Mouse (Mus musculus) naive thymus-derived CD4-positive, alpha-beta T cell, adult 2 months (primary cell): ENCODE measurements around the gene Shroom3.

ENCODE experiments used
- DNase-seq: peaks from one replicate; pipeline ENCODE4 v3.0.0-alpha.2; 2011; ENCODE audit warnings: low read depth

The Shroom3 gene

DNA sequence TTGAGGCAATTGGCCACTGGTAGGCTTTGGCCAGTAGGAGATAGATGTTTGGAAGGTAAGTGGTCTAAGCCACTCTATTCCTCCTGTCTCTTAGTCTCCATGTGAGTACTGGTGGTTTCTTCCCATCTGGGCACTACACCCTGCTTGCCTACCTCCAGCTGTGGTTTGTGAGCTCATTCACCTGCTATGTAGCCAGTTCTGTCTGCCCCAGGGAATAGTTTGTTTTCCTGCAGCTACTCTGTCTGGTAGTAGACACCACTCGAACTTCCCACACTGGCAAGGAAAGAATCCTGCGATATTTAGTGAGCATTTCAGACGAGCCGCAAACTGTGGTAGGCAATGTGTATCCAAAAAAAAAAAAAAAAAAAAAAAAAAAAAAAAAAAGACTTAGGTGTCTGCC, 68.3 kb downstream of the Shroom3 start:
- no peak for DNase-seq

DNA sequence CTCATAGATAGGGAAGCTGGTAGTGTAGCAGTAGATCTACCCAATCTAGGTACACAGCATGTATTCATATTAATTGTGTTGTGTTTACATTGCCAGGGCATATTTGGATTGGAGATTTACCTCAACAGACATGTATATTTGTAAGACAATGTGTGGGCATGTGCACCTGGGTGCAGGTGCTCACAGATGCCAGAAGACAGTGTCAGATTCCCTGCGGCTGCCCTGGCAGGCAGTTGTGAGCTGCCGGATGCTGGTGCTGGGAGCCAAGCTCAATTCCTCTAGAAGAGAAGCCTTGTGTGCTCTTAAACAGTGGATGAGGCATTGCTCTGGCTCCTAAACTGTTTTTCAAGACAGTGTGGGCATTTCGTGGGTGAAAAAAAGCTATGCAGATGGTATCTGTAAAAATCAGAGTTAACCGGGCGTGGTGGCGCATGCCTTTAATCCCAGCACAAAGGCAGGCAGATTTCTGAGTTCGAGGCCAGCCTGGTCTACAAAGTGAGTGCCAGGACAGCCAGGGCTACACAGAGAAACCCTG, 72.1 kb downstream of the Shroom3 start:
- DNase-seq: no peak

DNA sequence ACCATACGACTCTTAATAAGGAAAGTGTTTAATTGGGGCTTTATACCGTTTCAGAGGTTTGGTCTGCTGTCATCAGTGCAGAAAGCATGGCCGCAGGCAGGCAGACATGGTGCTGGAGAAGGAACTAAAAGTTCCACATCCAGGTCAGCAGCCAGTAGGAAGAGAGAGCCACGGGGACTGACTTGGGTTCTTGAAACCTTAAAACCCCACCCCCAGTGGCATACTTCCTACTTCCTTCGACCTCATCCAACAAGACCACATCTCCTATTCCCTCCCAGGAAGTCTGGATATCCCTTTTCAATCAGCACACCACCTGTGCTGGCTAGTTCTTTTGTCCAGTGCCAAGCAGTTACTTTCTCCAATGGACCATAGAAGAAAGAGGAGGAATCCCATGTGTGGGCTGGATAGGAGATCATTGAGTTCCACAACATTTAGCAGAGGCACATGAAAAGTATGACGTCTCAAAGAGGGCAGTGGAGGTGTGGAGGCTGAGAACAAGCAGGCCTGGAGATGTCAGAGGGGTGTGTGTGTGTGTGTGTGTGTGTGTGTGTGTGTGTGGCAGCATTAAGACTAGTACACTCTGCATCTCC, 76.0 kb downstream of the Shroom3 start:
- DNase-seq: no peak

DNA sequence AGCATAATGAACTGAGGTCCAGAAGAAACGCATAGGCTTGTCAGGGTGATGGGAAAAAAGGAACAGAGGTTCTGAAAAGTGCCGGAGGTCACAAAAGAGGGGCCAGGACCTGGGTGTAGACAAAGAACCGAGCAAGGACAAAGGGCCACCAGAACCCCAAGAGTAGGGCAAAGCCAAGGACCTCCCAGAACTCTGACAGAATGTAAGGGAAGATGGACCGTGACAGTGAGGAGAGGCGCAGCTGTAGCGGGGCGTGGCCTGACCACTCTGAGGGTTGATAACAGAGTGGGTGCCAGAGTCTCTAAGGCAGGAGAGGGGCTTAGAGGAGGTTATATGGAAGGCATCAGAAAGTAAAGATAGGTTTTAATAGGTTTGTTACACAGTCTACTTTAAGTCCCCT, 77.3 kb downstream of the Shroom3 start:
- no peak for DNase-seq

DNA sequence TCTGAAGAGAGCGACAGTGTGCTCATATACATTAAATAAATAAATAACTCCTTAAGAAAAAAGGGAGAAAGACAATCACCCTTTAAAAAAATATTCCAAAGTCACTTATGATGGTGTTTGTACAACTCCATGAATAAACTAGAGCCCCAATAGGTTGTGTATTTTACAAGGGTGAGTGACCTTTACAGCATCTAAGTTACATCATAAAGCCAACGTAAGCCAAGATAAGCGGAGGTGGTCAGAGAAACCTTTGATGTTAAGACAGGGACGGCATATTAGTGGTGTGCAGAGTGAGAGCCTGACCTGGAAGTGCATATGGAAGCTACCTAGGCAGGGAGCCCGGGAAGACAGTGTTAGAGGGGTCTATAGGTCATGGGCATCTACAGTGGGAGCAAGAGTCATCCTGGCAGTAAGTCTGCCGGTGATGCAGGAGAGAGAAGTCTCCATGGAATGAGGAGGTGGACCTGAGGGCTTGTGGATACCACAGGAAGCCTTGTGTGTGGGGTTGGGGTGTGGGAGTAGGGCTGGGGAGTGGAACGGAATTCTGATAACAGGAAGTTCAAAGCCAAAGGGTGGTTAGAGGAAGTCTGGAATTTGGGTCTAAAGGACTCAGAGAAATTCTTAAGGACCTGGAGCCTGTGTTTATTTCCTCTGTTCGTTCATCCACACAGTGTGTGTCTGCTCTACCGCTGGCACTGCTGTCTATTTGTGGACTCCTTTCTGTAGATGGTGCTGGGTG, 78.5 kb downstream of the Shroom3 start:
- no peak for DNase-seq

DNA sequence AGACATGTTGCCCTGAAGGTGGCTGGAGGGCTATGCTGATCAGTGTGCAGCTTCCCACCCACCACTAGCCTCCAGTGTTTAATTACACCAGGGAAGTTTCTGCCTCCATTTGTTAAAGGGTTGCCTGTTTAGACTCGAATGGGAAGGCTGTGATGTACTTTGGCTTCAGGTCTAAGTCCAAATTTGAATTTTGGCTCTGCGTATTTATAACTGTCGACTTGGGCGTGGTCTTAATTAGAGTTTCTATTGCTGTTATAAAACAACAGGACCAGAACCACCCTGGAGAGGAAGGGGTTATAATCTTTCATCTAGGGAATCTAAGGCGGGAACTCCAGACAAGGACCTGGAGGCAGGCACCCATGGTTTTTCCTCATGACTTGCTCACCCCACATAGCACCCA, 79.2 kb downstream of the Shroom3 start:
- no peak for DNase-seq

DNA sequence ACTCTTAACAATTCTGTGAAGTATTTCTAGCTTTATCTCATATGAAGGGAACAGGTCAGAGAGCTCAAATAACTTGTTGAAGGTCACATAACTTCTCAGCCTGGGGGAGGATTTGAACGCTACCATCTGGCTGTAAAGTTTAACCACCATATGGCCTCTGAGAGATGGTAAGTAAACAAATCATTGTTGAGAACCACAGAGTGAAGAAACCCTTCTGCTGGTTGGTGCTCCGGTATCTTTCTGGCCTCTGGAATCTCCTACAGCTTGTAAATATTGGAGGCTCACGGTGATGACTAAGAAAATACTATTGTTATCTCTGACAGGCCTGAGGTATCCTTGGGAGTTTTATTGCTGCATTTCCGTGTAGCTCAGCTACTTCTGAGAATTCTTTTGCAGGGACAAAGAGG, 80.3 kb downstream of the Shroom3 start:
- no peak for DNase-seq

DNA sequence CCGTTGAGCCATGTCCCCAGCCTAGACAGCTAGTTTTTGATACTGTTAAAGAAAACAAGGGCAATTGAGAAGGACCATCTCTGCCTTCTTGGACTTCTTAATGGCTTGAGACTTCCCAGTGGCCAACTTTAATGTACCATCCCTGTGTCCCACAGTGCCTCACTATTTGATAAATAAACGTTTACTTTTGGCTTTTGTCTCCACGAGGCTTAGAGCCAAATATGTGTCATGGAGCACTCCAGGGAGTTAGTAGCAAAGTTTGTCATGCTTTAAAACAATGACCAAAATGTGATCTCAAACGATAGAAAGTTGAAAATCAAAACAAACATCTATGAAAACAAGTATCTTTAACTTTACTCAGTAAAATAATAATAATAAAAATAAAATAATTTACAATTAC, 83.1 kb downstream of the Shroom3 start:
- no peak for DNase-seq

DNA sequence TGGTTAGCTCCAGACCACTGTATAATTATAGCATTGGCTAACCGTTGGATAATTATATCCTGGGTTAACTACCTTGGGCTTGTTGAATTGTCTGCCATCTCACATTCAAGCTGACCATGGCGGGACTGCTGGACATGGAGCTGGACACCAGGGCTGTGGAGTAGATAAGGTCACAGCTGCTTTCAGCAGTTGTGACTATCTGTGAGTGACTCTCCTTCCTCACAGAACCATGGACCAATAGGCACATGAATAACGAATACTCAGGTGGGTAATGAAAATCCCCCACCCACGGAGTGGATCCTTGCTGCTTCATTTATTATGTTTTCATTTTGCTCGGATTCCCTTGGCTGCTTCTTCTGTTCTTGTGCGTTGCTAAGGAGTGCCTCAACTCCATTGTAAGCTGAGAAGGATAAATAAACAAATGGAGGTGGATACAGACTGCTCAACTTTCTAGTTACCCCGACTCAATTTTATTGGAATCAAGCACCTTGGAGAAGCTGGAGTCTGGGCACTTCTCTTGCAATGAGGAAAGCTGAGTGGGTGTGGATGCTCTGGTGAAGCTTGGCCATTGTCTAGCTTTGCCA, 84.1 kb downstream of the Shroom3 start:
- DNase-seq: no peak

DNA sequence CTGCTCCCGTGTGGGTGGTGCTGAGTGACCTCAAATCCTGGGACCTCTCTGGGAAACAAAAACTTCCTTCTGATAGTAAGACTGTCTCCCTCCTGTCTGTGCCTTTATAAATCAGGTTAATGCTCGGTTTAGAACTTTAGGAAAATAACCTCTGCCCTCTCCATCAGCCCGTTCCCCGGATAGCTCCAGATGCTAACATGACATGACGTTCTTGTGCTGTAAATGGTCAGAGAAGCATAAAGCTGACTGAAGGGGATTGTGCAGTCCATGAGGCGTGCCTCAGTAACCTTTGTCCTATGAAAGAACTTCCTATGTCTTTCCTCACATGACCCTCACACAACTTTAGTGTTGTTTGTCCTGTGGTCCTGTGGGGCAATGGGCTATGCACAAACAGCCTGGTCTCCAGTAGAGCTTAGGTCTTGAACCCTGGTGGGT, 84.6 kb downstream of the Shroom3 start:
- no peak for DNase-seq

DNA sequence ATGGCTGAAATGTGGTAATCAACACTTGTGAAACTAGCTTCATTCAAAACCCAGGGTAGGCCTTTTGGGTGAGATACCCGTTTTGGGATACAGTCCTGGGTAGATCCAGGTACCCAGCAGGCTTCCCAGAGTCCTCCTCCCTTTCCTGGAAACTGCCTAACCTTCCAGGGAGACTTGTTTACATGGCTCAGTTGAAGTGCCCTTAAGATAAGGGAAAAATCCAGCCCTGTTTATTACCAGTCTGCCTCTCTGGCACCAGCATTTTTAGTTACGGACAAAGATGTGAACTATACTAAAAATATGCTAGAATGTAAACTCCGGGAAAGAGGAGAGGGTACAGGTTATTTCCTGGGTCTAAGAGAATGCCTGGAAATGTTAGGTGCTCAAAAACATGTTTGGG, 90.6 kb downstream of the Shroom3 start:
- DNase-seq: no peak

DNA sequence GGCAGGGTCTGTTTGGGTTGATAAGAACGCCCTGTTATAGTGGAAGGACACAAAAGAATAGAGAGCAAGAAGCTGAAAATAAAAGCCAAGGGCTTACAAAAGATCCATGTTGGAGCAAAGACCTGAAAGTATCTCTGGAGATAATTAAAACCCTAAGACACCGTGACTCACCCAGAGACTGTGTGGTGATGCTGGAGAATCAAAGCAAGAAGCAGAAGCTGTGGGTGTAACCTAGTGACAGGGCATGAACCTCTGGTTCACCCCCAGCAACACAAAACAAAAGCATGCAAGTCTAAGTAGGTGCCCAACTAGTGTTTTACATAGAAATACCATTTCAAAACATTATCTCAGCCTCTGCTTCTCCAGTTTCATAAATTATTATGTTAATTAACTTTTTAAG, 91.2 kb downstream of the Shroom3 start:
- DNase-seq: no peak

DNA sequence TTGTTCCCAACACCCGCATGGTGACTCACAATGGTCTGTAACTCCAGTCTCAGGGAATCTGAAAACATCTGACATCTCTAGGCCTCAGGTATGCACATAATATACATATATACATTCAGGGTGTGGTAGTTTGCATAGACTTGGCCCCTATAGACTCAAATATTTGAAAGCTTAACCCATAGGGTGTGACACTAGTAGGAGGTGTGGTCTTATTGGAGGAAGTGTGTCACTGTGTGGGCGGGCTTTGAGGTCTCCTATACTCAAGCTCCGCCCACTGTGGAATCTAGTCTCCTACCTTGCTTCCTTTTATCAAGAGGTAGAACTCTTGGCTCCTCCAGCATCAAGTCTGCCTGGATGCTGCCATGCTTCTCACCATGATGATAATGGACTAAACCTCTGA, 91.7 kb downstream of the Shroom3 start:
- no peak for DNase-seq

DNA sequence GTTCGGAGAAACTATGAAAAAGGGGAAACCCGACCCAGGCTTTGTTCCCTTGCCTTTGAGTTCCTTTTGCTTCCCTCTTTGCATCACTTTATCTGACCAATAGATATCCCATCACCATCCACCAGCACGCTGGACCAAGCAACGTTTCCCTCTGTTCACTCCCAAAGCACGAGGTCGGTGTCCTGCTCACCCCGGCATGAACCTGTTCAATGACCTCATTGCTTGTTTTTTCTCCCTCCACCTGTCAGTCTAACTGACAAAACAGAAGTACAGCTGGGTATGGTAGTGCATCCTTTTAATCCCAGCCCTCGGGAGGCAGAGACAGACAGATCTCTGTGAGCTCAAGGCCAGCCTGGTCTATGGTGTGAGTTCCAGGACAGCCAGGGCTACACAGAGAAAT, 95.2 kb downstream of the Shroom3 start:
- DNase-seq: no peak

DNA sequence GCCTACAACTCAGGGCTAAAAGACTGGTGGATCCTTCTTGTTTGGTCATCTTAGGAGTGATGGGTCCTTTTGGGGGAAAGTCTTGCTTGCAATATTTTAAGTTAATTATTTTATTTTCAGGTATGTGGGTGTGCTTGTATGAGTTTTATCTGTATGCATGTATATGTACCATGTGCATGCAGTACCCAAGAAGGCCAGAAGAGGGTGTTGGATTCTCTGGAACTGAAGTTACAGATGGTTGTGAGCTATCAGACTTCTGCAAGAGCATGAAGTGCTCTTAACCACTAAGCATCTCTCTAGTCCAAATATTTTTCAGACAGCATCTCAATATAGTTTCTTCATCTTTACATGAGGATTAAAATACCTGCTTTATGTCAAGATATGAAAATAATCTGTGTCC, 97.8 kb downstream of the Shroom3 start:
- no peak for DNase-seq

DNA sequence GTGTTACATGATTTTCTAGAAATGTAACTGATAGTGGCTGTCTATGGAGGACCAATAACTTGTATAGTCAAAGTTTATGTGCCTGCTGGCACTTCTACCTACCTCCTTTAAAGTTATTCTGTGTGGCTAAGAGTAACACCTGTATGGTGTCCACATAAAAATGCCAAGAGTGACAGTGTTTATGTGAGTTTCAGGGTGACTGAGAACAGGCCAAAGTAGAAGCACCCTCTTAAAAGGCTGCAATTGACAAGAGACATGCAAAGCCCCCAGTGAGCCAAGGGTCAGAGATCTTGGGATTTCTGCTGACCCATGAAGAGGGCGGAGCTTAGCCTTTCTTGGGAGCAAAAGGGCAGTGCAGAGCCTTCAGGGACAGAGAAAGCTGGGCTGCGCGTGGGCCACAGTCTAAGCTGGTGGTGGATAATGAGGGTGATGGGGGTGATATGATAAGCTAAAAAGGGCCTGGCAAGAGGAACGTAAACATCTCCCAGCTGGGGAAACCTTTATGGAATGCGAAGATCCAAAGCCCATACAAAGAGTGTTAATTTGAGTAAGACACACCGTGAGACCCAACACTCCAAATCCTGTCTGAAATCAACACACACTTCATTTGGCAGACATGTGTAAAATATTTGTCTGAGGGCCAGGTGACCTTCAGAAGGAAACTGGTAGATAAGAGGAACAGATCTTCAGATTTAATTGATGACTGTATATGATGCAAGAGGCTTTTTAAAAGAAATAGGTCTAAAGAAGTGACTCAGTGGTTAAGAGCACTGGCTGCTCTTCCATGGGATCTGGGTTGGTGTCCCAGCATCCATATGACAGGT, 101.0 kb downstream of the Shroom3 start:
- no peak for DNase-seq

DNA sequence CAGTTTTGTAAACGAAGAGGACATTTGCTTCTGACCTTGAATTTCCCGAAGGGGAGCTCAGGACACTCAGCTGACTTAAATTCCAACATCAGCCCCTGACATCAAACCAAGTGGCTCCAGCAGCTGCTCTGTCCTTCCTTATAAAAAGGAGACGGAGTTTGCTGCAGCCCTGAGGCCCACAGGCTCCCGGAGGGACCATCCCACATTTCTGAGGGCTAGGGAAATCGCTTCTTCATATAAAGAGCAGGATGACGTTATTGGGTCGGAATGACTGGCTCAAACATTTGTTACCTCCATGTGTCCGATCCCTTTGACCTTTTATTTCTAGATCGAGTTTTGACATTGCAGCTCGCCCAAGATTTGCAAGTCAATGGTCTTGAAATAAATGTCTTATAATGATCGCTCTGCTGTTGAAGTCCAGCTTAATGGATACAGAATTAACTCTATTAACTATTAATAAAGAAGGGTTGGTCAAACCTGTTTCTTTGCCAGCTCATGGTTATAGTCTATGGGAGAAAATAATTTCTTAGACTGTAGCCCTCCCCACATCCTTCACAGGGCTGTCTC, 102.7 kb downstream of the Shroom3 start:
- no peak for DNase-seq

DNA sequence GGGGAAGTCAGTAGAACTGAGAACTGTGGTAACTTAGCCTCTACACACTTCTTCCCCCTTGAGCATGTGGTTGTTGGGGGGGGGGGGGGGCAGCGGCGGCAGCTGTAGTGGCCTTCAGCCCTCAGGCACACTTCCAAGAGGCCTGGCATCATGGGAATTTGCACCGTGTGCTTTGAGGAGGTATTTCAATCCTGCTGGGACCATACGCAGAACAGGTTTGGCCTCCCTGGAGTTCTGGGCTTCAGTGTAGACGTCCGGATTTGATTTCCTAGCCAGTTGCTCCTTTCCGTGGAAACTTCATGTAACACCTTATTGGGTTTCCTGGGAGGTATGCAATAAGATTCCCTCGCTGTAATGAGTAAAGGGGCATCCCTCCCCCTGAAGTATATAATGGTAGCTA, 105.8 kb downstream of the Shroom3 start:
- no peak for DNase-seq

DNA sequence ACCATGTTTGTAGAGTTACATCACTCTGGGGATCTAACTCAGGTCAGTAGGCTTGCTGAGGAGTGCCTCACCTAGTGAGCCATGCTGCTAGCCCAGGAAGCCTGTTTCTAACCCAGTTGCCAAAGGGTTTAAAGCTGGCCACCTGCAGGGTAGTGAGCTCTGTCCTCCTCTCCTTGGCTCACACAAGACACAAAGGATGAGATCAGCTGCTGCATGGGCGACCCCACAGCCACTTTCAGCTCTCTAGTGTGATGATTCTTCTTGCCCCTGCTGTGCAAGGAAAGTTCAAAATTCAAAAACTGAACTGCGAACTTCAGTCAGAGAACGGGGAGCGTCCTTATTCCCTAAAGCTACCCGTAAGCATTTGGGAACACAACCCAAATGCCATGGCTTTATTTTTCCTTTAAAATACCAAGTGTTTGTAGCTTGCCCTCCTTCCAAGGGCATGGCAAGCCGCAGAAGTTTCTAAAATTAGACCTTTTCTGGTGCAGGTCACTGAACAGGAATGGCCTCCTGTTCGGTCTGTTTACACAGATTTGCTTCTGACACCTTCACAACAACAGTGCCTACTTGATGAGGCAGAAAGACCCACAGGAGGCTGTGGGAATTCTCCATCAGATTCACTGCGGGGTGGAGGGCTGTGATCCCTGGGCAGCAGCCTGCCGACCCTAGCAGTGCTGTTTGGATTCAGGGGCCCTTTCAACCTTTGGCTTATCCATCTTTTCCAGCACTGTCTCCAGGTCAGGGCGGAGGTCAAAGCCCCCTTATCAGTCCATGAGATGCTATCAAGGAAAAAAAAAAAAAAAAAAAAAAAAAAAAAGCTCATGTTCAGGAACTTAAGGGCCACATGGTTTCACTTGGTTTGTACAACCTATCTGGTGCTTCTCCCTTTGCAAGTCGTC, 113.1 kb downstream of the Shroom3 start:
- no peak for DNase-seq

DNA sequence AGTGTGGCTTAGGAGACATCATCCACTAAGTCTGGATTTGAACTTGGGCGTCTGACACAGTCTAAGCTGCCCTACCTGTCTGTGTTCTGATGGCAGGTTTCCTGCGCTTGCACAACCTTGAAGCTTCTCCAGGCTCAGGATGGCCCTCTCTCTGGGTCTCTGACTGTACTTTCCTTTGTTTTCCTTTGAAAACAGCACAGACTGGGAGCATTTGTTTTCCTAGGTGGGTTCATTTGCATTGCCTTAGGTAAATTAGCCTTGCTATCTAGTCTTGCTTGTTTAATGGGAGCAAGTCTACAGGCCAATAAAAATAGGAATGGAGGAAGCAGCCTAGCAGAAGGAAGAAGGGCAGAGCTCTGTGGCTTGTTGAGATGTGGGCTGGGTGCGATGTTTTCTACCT, 114.7 kb downstream of the Shroom3 start:
- DNase-seq: no peak

DNA sequence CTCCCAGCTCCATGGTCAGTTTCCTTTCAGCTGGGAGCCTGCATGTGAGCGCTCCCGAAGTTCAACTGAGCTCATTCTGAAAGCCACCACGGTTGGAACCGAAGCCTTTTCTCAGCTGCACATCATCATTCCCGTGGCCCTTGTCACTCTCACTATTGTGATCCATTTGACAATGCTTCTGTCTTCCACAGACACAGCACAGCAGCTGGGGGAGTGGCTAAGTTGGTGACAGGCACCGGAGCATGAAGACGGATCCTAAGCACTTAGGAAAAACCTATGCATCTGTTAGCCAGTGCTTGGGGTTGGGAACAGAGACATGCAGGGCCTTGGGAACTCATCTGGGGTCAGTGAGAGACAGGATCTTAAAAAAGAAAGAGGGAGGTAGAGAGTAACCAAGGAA, 121.1 kb downstream of the Shroom3 start:
- DNase-seq: no peak
